Mouse (Mus musculus): ENCODE measurements around the gene Maml1.

GRCm38 (mm10) chr11:50216724-50217366 is 75.3 kb downstream of the Maml1 start:
- TF ChIP-seq CTCF (IDR thresholded peaks at IDR 0.05) = no peak
- TF ChIP-seq EP300 (IDR thresholded peaks at IDR 0.05) = no peak
